Comparison of ENCODE assay signal across 17 mouse cellular contexts in genomic region chr4:141781201-141781985, GRCm38 (mm10). TPM values are rescaled to one million over a fixed set of nuclear protein-coding genes. Genes with fewer than 3 reads are reported as not detected.
A peak's percentile ranks its signal among the peaks of the same experiment; 100 is the strongest.
DNase-seq lines count a peak whose midpoint lies in the region.
"Had no signal": no experiment of that assay in that cellular context is flagged by ENCODE, and none has a peak within 500 bp of the region (broad histone marks: within the 10 kb centered on the region; RNA-seq: fewer than 3 reads in every experiment).

No protein-coding gene starts in this region.

- DNase-seq in adrenal gland, adult (ENCODE audit: inconsistent age in 2 of 2, low spot score in 1 of 2), result peak; percentile 83 to 93
- no peak for DNase-seq in adrenal gland, adult 18-20 months (ENCODE audit: low spot score in 2 of 2)
- DNase-seq in testis, postnatal 10 days (ENCODE audit: low spot score), result peak; percentile 37
- DNase-seq in testis, postnatal 14 days (ENCODE audit: low spot score), result no peak
- peak; percentile 59 for DNase-seq in adrenal gland, postnatal 25 days
- no peak for DNase-seq in right cerebral cortex, postnatal 10 days (ENCODE audit: low spot score in 2 of 2)
- no peak for DNase-seq in kidney, postnatal 14 days
- DNase-seq in left cerebral cortex, adult 11 months (ENCODE audit: low spot score), result no peak
- DNase-seq: cerebellum, adult 18-20 months; cerebellum, adult 9-10 months; cerebellum, postnatal 14 days; gastrocnemius, postnatal 10 days; gastrocnemius, postnatal 36 days; heart, postnatal 10 days; heart, postnatal 36 days had no signal

RNA-seq across cellular contexts. Expression of gene Dnajc16, which starts 9.3 kb away (rescaled TPM):
- total RNA-seq in adrenal gland, adult 18-20 months (2021), result 10 to 100 TPM; 18.5 to 25.8 TPM
- total RNA-seq in adrenal gland, postnatal 25 days (2021), result 25.3 and 32.2 TPM in 2 replicates

RNA-seq across cellular contexts. Expression of gene Casp9, which starts 12.0 kb away (rescaled TPM):
- 10 to 100 TPM; 13.1 to 16.1 TPM for total RNA-seq in adrenal gland, adult 18-20 months (2021)
- 21.3 and 32.3 TPM in 2 replicates for total RNA-seq in adrenal gland, postnatal 25 days (2021)

RNA-seq across cellular contexts. Expression of gene Agmat, which starts 34.9 kb away (rescaled TPM):
- 10 to 100 TPM; 10.4 to 42.7 TPM for total RNA-seq in adrenal gland, adult 18-20 months (2021)
- 45.1 and 50.4 TPM in 2 replicates for total RNA-seq in adrenal gland, postnatal 25 days (2021)
- total RNA-seq: gastrocnemius, adult 18-20 months; granulocyte monocyte progenitor cell, adult 5-6 weeks had no signal

RNA-seq across cellular contexts. Expression of gene Cela2a, which starts 44.6 kb away (rescaled TPM):
- not detected for total RNA-seq in adrenal gland, adult 18-20 months (2021)
- total RNA-seq in adrenal gland, postnatal 25 days (2021), result 0.52 TPM in 1 of 2 replicates, not detected in the other
- total RNA-seq: gastrocnemius, postnatal 10 days; gastrocnemius, postnatal 36 days; granulocyte monocyte progenitor cell, adult 5-6 weeks; heart, postnatal 36 days had no signal

RNA-seq across cellular contexts. Expression of gene Ddi2, which starts 58.2 kb away (rescaled TPM):
- total RNA-seq in adrenal gland, adult 18-20 months (2021), result 10 to 100 TPM; 52.1 to 71.7 TPM
- total RNA-seq in adrenal gland, postnatal 25 days (2021), result 62.1 and 70.8 TPM in 2 replicates

Comparison
In these comparisons a context has a peak if more than half of its experiments do, and no peak if none do; other contexts are left out.
1. DNase-seq: peak in adrenal gland, adult (2 of 2), testis, postnatal 10 days (single experiment) and adrenal gland, postnatal 25 days (single experiment); none in adrenal gland, adult 18-20 months (0 of 2), testis, postnatal 14 days (single experiment), right cerebral cortex, postnatal 10 days (0 of 2), kidney, postnatal 14 days (single experiment) and left cerebral cortex, adult 11 months (single experiment).